Mouse (Mus musculus): Measurements from ENCODE around the gene Snd1.

Gene Snd1

DNA sequence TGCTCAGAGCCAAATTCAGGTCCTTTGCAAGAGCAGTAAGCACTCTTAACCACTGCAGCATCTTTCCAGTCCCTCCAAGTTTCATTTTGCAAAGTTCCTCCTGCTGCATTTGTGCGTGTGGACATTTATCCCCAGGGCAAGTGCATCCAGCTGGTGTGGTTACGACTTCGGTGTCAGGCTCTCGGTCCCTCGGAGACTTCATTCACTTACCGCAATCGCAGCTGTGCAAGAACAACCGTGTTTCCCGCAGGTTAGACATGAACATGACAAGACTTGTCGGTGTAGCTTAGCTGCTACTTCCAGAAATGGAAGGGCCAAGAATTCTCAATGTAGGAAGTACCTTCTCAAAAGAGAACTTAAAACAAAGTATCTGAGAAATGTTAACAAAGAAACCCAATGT, 482.5 kb downstream of the Snd1 start:
- in situ Hi-C loops (cut with MboI, MseI) = no loop called here

GRCm38 (mm10) chr6:28963178-28963577, 488.2 kb downstream of the Snd1 start:
- in situ Hi-C loops (cut with MboI, MseI) = no loop called here

DNA sequence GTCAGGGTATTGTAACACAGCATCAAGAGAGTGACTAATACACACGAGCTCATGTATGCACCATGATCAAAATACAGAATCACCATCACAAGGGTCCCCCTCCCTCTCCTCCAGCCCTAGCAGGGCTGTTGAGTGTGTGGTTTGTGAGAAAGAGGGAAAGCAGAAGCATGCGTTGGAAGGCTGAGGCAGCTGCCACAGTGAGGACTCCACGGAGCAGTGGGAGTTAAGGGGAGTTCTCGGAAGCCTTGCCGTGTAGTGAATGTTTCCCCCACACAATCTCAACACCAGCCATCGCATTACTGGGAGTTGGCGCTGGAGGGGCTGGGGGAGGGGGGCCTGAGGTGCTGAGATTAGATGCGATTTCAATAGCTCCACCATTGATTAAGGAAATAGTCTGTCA, 490.3 kb downstream of the Snd1 start:
- in situ Hi-C loops (cut with MboI, MseI) = no loop called here

DNA sequence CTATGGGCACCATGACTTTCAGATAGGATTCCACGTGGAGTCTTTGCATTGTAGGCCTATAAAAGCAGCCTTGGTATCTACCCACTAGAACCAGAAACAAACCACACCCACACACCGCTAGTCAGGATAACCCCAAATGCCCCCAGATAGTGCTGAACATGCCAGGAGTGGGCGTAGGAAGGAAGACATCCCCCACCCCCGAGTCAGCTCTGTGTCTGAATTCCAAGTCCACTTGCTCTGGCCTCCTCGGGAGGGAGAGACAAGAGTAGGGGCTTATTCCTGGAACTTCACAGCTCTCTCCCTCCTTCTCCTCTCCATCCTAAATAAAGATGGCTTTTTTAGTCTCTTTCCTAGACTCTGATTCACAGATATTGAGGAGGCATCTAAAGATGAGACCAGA, 494.7 kb downstream of the Snd1 start:
- in situ Hi-C loops (cut with MboI, MseI) = no loop called here

DNA sequence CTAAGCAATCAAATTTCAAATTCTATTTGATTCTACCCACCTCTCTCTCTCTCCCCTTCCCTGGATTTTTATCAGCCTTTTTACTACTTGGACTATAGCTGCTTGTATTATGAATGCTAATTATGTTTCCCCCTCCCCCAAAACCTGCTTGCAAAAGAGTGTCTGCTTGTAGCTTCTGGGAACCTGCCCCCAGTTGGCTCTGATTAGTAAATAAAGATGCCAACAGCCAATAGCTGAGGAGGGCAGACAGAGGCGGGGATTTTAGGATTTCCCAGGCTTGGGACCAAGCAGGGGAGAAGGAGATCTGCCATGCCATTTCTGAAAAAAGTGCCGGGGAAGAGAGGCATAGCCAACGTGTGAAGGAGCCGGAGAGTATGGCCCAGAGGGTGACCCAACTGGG, 495.8 kb downstream of the Snd1 start:
- in situ Hi-C loops (cut with MboI, MseI) = no loop called here

DNA sequence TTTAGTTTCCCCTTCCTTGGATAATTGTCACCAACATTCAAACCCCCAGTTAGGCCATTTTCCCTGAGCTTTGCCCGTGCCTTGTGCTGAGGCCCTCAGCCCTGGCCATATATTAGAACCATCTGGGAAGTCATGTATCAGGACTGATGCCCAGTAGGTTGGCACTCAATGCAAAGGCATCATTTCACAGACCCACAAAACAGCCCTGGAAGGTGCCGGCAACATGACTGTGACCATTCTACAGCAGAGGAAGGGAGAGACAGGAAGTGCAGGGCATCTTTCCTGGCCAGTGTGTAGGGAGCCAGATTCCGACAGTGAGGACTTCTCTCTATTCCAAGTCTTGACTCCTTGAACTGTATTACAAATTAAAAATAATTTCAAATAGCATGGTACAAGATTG, 499.6 kb downstream of the Snd1 start:
- in situ Hi-C loops (cut with MboI, MseI) = no loop called here

- in situ Hi-C loops (cut with MboI, MseI) = no loop called here
Observed at GRCm38 (mm10) chr6:28975106-28975505, 500.2 kb downstream of the Snd1 start.

DNA sequence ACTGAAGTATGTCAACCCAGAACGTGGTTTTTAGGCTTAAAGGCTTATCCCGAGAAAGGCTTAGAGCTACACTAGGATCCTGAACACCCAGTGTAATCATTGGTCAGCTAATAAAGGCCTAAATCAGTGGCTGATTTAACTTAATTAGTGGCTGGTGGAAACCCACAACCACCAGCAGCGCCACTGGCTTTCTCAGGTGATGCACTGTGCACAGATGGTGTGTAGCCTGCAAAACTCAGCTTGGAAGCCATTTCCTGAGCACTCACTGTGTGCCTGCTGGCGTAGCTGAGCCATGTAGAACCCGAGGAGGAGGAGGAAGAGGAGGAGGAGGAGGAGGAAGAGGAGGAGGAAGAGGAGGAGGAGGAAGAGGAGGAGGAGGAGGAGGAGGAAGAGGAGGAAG, 503.1 kb downstream of the Snd1 start:
- in situ Hi-C loops (cut with MboI, MseI) = no loop called here

GRCm38 (mm10) chr6:28978881-28979280, 503.9 kb downstream of the Snd1 start:
- in situ Hi-C loops (cut with MboI, MseI) = no loop called here

GRCm38 (mm10) chr6:28979586-28979985, 504.6 kb downstream of the Snd1 start:
- in situ Hi-C loops (cut with MboI, MseI) = no loop called here

DNA sequence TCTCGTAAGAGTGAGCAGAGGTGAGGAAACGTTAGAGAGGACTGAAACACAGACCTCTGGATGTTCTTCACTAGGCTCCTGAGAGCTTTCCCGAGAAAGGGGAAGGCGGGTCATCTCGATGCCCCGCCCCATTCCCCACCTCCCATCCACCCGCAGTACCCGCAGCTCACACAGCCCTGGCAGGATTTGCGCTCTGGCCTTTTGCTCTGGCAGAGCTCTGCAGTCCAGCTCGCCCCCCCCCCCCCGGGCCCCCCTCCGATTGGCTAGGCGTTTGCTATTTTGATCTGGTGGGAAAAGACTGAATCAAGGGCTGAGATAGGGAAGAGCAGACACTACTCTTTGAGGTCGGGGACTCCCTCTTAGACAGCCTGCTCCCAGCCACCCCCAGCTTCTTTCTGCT, 505.3 kb downstream of the Snd1 start:
- in situ Hi-C loops (cut with MboI, MseI) = loop anchor here (5.0 kb wide), 1 partner anchor 42 kb away; no protein-coding TSS in a partner anchor

- in situ Hi-C loops (cut with MboI, MseI) = loop anchor here (5.0 kb wide), 1 partner anchor 41 kb away; no protein-coding TSS in a partner anchor
Observed at GRCm38 (mm10) chr6:28980750-28981584, 506.0 kb downstream of the Snd1 start.

DNA sequence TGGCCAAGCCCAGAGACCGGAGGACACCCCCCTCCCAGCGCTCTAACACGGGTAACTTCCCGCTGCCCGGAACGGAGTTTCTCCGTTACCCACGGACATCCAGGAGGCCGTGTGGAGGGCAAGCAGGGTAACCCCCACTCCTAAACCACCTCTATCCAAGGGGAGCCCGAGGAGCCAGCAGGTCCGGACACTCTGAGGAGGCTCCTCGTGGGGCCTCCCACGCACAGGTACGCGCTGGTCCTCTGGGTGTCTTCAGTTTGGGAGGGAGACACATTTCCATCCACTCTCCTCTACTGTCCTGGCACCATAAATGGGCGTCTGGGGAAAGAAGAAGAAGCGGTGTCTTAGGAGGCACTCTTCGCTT, 506.6 kb downstream of the Snd1 start:
- in situ Hi-C loops (cut with MboI, MseI) = loop anchor here (5.0 kb wide), 1 partner anchor 41 kb away; no protein-coding TSS in a partner anchor

DNA sequence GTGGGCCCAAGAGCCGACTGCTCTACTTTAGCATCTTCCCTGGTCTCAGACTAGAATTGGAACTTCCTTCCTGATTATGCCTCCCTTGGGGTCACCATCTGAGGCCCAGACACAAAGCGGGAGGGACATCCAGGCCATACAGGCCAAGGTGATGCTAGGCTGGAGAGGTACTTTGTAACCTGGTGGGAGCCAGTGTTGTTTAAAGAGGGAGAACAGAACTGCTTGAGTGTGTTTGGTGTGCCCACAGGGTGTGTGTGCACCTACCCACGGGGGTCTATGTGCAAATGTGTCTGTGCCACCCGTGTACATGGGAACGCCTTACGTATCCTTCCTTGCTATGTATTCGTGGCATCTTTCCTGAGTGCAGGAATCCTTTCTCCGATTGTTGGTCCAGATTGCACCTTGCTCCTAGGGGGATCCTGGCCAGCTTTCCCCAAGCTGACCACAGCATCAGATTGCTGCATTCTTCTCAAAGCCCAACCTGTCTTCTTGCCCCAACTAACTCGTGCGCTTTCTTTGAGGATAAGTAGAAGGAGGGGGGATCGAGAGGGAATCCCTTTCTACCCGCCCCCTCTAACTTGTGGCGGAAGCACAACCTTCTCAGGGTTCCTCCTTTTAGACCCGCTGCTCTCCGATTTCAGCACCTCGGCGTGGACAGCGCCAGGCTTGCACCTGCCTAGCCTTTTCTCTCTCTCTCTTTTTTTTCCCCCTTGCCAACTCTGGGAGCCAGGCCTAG, 507.2 kb downstream of the Snd1 start:
- in situ Hi-C loops (cut with MboI, MseI) = loop anchor here (5.0 kb wide), 1 partner anchor 40 kb away; no protein-coding TSS in a partner anchor

DNA sequence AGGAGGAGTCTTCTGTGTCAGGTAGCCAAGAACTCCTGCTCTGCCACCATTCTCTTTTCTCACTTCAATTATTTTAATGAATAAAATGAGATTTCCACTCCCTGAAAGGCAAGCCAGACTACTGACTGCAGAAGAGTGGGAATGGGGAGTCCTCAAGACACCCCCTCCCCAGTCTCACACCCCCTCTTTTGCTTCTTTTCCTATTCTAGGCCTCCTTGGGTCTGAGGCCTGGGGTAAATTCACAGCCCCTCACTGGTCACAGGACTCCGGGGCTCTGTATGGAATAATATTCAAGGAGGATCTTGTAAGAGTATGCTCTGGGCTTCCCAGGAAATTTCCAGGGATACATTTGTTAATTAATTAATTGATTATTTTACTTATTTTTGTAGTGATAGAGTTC, 507.9 kb downstream of the Snd1 start:
- in situ Hi-C loops (cut with MboI, MseI) = loop anchor here (5.0 kb wide), 1 partner anchor 39 kb away; no protein-coding TSS in a partner anchor

Data from T-helper 1 cell (primary cell).